Mouse (Mus musculus): Measurements from ENCODE around the gene B3galnt2. TPM values are rescaled to one million over a fixed set of nuclear protein-coding genes. Genes with fewer than 3 reads are reported as not detected.

Gene B3galnt2
- polyA plus RNA-seq (2015; fragmentation: Nextera tagmentation; extraction: Ambion mirVana), result 13.9 and 22.5 TPM in 2 replicates

DNA sequence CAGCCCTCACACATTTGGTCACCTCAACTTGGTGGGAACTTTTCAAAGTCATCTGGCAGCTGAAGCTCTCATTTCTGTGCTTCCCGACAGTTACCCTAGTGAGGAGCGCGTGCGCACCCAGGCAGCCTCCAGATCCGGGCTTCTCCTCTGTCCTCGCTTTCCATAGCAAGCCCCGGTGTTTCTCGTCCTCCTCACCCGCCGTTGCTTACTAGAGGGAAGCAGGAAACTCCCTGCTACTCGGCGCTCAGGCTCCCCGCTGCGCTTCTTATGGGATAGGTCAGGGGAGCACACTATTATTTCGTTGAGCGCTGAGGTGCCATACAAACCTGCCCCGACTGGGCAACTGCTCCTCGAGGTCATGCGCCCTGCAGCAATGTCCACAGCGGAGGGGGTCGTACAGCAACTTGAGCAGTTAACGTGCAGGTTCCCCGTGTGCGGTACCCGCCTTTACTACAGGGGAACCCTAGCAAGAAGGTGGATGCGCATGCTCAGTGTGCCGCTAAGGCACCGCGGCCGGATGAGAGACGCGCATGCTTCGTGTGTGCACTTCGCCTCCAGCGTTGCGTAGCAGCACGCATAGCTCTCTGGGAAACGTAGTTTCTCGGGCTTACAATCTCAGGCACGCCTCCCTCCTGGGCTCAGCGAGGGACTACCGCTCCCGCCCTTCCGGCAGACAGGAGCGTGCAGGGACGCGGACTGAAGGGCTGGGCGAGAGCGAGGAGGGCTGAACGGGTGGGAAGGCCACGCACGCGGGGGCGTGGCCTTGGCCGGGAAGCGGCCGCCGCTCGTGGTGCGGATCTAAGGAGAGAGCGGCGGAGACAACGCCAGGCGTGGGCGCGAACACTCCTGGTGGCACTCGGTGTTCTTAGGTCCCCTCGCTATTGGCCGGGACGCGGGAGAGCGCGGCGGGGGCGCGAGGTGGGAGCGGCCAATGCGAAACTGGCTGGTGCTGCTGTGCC is at the start of gene B3galnt2:
TSS of gene B3galnt2 (plus strand) at position 596 of the 959 bp plus-strand sequence.
- Histone ChIP-seq H3K4me3 (peak within 1 kb of the TSS; percentile 79), H3K4me1 (replicated peaks) (peaks cover 10% of the 10 kb centered on the region), H3K9me3 (replicated peaks) (no peaks in the 10 kb centered on the region), H3K27me3 (no peaks in the 10 kb centered on the region), H3K36me3 (no peaks in the 10 kb centered on the region), H3K27ac (peak within 1 kb of the TSS; percentile 91), H3K9ac (peak within 1 kb of the TSS; percentile 85), H3K4me2 (peak within 1 kb of the TSS; percentile 82)
- WGBS, result under 1% methylated on average over 75 of the region's 78 CpGs
- peak; percentile 98 for ATAC-seq (replicated peaks; ENCODE audit: insufficient number of reproducible peaks, insufficient read depth, low FRiP score, low read depth)

DNA sequence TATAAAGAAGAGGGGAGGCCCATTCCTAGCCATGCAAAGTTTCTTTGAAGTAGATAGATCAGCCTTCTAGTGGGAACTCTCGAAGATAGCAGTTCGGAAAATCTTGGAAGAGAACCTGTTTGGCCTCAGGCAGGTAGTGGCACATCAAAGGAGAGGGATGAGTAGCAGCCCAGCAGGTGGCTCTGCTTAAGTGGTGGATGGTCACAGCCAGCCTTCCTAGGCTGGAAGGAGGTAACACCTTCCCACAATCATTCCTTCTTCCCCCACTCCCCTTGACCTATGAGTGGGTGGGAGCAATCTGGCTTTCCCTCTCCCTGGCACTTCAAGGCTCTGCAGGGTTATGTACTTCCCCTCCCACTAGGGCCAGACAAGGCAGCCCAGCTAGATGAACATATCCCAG is 42.9 kb upstream of the B3galnt2 start:
- Histone ChIP-seq H3K9me3 (replicated peaks) (no peaks in the 10 kb centered on the region), H3K27ac (no peak overlapping the region), H3K4me2 (no peak overlapping the region), H3K36me3 (no peaks in the 10 kb centered on the region), H3K9ac (no peak overlapping the region), H3K27me3 (no peaks in the 10 kb centered on the region), H3K4me1 (replicated peaks) (no peaks in the 10 kb centered on the region), H3K4me3 (no peak overlapping the region)
- 44% methylated on average over 2 of the region's 2 CpGs for WGBS
- ATAC-seq (replicated peaks; ENCODE audit: insufficient number of reproducible peaks, insufficient read depth, low FRiP score, low read depth), result no peak

DNA sequence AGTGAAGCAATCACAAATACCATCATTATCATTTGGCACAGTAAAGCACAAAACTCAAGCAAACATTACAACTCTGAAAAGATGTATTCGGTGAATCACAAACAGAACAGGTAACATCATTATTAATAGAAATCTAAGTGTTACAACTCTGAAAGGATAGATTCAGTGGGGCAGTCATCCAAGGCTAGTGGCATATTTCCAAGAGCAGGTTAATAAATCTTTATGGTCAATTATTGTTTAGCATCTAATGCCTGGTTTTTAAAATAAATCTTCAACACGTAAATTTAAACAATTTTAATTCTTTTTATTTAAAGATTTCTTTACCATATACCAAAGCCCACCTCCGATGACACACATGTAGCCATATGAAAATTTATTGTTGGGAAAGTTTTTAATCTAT is 34.9 kb upstream of the B3galnt2 start:
- Histone ChIP-seq H3K36me3 (no peaks in the 10 kb centered on the region), H3K4me3 (no peak overlapping the region), H3K4me1 (replicated peaks) (no peaks in the 10 kb centered on the region), H3K4me2 (no peak overlapping the region), H3K9ac (no peak overlapping the region), H3K9me3 (replicated peaks) (no peaks in the 10 kb centered on the region), H3K27ac (no peak overlapping the region), H3K27me3 (no peaks in the 10 kb centered on the region)
- ATAC-seq (replicated peaks; ENCODE audit: insufficient number of reproducible peaks, insufficient read depth, low FRiP score, low read depth), result no peak
- WGBS, result 78% methylated on average over 3 of the region's 3 CpGs

DNA sequence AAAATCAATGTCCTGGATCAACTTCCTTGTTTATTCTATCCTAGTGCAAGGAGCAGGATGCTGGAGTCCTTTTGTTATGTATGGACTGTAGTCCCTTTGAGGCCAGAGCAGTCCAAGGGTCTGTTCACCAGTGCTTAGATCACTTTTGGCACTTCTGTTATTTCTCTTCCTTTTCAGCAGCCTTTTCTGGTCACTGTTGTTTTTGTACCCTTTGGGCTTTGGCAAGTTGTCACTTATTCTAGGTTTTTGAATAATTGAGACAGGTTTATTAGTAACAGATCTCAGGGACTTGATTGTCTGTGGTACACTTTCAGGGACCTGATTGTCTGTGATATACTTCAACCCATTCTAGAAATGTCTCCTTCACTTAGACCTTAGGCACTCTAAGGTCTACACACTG is 31.7 kb upstream of the B3galnt2 start:
- Histone ChIP-seq H3K4me1 (replicated peaks) (no peaks in the 10 kb centered on the region), H3K9ac (no peak overlapping the region), H3K4me3 (no peak overlapping the region), H3K9me3 (replicated peaks) (no peaks in the 10 kb centered on the region), H3K27me3 (no peaks in the 10 kb centered on the region), H3K36me3 (no peaks in the 10 kb centered on the region), H3K27ac (no peak overlapping the region), H3K4me2 (no peak overlapping the region)
- no peak for ATAC-seq (replicated peaks; ENCODE audit: insufficient number of reproducible peaks, insufficient read depth, low FRiP score, low read depth)

DNA sequence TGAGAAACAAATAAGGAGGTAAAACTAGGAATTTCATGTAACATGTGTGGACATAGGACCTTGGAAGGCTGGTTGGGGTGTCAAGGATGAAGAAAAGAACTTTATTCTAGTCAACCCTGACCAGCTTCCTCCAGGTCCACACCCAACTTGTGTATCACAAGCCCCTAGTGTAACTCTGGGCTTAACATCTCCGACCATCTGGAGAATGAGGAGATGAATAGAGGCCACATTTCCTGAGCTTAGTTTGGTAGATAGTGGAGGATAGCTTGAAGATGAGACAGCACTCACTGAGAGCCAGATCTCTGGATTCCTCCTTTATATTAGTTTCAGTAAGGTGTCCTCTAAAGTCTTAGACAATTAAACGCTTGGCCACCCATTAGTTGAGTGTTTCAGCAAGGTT is 24.3 kb upstream of the B3galnt2 start:
- no peak overlapping the region for H3K4me2 ChIP-seq
- no peak for ATAC-seq (replicated peaks; ENCODE audit: insufficient number of reproducible peaks, insufficient read depth, low FRiP score, low read depth)
- H3K36me3 ChIP-seq, result no peaks in the 10 kb centered on the region
- no peaks in the 10 kb centered on the region for H3K27me3 ChIP-seq
- H3K9ac ChIP-seq, result no peak overlapping the region
- no peak overlapping the region for H3K27ac ChIP-seq
- 81% methylated on average over 2 of the region's 2 CpGs for WGBS
- no peaks in the 10 kb centered on the region for H3K9me3 ChIP-seq (replicated peaks)
- H3K4me3 ChIP-seq, result no peak overlapping the region
- H3K4me1 ChIP-seq (replicated peaks), result no peaks in the 10 kb centered on the region

DNA sequence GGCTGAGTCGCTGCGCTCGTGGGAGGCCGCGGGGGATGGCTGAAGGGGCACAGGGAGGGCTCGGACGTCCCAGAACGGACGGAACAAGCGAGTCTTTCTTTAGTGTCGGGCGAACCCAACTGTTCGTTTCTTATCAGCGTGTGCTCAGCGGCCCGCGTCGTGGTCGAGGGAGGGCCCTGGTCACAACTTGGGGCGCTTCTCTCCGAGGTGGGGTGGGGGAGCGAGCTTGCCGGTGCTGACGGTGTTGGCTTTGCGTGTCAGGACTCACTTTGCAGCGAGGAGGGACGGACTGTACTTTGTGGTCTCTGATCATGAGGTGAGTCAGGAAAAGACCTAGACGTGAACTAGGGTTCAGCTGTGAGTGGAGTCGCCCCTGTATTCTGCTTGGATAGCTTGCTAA is 662 bp downstream of the B3galnt2 start:
- peak; percentile 20 for ATAC-seq (replicated peaks; ENCODE audit: insufficient number of reproducible peaks, insufficient read depth, low FRiP score, low read depth)

DNA sequence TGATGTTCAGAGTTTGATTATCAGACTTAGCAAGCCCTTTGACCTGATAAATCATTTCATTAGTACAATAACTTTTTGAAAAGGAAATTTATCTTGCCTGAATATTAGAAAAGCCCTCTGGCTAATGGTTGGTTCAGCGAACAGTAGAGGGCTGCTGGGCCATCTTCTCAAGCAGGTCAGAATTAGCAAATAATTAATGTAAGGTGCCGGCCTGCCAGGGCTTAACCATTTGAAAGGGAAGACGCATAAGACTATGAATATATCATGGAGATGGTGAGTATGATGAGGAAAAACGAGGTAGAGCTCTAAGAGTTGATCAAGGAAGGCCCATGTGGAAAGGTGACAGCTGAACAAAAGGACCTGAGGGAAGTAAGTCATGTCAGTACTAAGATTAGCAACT is 2.4 kb downstream of the B3galnt2 start:
- Histone ChIP-seq H3K27ac (no peak overlapping the region), H3K9me3 (replicated peaks) (no peaks in the 10 kb centered on the region), H3K4me2 (no peak overlapping the region), H3K36me3 (no peaks in the 10 kb centered on the region), H3K9ac (no peak overlapping the region), H3K4me1 (replicated peaks) (peaks cover 21% of the 10 kb centered on the region), H3K4me3 (no peak overlapping the region), H3K27me3 (no peaks in the 10 kb centered on the region)
- 83% methylated on average over 4 of the region's 4 CpGs for WGBS
- no peak for ATAC-seq (replicated peaks; ENCODE audit: insufficient number of reproducible peaks, insufficient read depth, low FRiP score, low read depth)

More for the DNA sequence above, 662 bp downstream of the B3galnt2 start:
- WGBS, result under 1% methylated on average over 29 of the region's 29 CpGs
- H3K27ac ChIP-seq, result peak overlapping the region; percentile 80
- H3K9me3 ChIP-seq (replicated peaks), result no peaks in the 10 kb centered on the region
- H3K4me1 ChIP-seq (replicated peaks), result peaks cover 14% of the 10 kb centered on the region
- H3K4me2 ChIP-seq, result peak overlapping the region; percentile 82
- H3K27me3 ChIP-seq, result no peaks in the 10 kb centered on the region
- H3K9ac ChIP-seq, result peak overlapping the region; percentile 85
- no peaks in the 10 kb centered on the region for H3K36me3 ChIP-seq
- H3K4me3 ChIP-seq, result peak overlapping the region; percentile 79

DNA sequence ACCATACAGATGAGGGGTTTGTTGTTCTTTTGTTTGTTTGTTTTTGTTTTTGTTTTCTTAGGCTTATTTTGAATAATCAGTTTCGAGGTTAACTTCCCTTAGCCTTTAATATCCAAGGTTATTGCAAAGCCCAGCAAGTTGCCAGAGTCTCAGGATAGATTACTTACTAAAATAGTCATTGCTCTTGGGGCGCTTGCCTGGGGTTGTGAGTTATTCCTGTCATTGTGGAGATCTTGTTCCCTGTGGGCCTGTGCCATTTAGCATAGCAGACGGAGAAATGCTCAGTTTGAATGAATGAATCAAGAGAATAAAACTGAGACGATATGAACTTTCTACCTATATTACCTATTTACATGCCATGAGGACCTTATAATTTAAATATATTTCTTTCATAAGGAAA is 5.9 kb downstream of the B3galnt2 start:
- ATAC-seq (replicated peaks; ENCODE audit: insufficient number of reproducible peaks, insufficient read depth, low FRiP score, low read depth), result no peak
- WGBS, result 68% methylated on average over 4 of the region's 4 CpGs
- H3K4me3 ChIP-seq, result no peak overlapping the region

DNA sequence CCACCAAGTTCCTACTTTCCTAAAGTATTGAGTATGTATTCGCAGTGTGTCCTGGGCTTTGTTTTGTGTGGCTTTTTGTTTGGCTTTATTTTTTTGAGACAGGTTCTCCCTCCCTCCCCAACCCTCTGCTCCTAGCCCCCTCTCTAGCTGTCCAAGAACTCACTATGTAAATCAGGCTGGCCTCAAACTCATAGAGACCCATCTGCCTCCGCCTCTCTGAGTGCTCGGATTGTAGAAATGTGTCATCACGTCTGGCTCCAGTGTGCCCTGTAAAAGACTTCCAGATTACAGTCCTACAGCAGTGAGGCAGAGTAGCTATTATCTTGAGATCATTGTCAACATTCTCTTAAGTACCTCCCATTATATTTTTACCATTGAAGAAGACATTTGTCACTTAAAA is 6.8 kb downstream of the B3galnt2 start:
- 45% methylated on average over 4 of the region's 4 CpGs for WGBS

More for the DNA sequence above, 5.9 kb downstream of the B3galnt2 start:
- peaks cover 18% of the 10 kb centered on the region for H3K4me1 ChIP-seq (replicated peaks)
- H3K36me3 ChIP-seq, result no peaks in the 10 kb centered on the region
- no peak overlapping the region for H3K27ac ChIP-seq
- H3K9me3 ChIP-seq (replicated peaks), result no peaks in the 10 kb centered on the region
- no peak overlapping the region for H3K9ac ChIP-seq
- no peaks in the 10 kb centered on the region for H3K27me3 ChIP-seq
- H3K4me2 ChIP-seq, result no peak overlapping the region

DNA sequence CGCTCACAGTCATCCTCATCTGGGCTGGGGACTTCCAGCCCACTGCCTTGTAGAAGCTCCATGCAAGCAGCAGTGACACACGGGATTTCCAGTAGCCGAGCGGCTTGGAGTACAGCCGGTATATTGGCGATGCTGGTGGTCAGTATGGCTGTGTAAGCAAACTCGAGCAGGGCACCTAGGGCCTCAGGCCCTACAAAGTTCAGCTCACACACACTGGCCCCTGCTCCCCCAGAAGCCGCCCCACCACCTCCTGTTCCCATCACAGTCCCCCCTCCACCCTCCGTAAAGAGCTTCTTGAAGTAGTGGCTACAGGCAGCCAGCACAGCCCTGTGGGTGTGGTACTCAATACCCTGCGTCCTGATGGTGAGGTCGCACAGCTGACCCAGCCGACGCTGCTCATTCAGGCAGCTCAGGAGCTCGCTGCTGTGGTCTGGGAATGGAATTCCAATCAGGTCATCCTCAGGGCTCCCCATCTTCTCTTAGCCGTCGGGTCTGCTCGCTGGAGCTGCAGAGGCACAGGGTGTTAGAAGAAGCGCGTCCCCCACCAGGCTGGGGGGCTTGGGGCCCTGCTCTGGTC is 11.2 kb downstream of the B3galnt2 start:
- Histone ChIP-seq H3K4me1 (replicated peaks) (peaks cover 10% of the 10 kb centered on the region), H3K36me3 (no peaks in the 10 kb centered on the region), H3K9me3 (replicated peaks) (no peaks in the 10 kb centered on the region), H3K4me2 (no peak overlapping the region), H3K27ac (no peak overlapping the region), H3K9ac (no peak overlapping the region), H3K4me3 (no peak overlapping the region), H3K27me3 (no peaks in the 10 kb centered on the region)
- WGBS, result 61% methylated on average over 19 of the region's 19 CpGs
- ATAC-seq (replicated peaks; ENCODE audit: insufficient number of reproducible peaks, insufficient read depth, low FRiP score, low read depth), result no peak

More for the DNA sequence above, 6.8 kb downstream of the B3galnt2 start:
- Histone ChIP-seq H3K27me3 (no peaks in the 10 kb centered on the region), H3K9ac (no peak overlapping the region), H3K4me3 (no peak overlapping the region), H3K4me1 (replicated peaks) (peaks cover 15% of the 10 kb centered on the region), H3K27ac (no peak overlapping the region), H3K9me3 (replicated peaks) (no peaks in the 10 kb centered on the region), H3K4me2 (no peak overlapping the region), H3K36me3 (no peaks in the 10 kb centered on the region)
- ATAC-seq (replicated peaks; ENCODE audit: insufficient number of reproducible peaks, insufficient read depth, low FRiP score, low read depth), result no peak

DNA sequence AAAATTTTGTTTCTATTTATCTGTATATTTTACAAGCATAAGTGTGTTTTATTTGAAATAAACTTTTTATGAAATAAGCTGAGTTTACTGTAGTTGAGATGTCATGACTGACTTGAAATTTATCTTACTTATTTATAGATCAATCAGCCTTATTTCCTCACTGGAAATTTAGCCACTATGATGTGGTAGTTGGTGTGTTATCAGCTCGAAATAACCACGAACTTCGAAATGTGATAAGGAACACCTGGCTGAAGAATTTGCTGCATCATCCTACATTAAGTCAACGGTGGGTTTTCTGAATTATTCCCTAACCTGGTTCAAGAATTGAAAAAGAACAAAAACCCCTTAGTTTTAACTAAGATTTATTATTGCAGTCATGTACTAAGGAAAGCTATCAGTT is 11.9 kb downstream of the B3galnt2 start:
- no peak for ATAC-seq (replicated peaks; ENCODE audit: insufficient number of reproducible peaks, insufficient read depth, low FRiP score, low read depth)
- Histone ChIP-seq H3K9me3 (replicated peaks) (no peaks in the 10 kb centered on the region), H3K9ac (no peak overlapping the region), H3K27ac (no peak overlapping the region), H3K36me3 (0 out of 2 replicates have a peak, but pooled peaks cover 3% of the 10 kb centered on the region), H3K4me1 (replicated peaks) (peaks cover 4% of the 10 kb centered on the region), H3K27me3 (no peaks in the 10 kb centered on the region), H3K4me3 (no peak overlapping the region), H3K4me2 (no peak overlapping the region)
- WGBS, result 59% methylated on average over 4 of the region's 4 CpGs

Measured in heart, embryonic 15.5 days (tissue).